ENCODE assay signal across 17 mouse cellular contexts in the genomic region with DNA sequence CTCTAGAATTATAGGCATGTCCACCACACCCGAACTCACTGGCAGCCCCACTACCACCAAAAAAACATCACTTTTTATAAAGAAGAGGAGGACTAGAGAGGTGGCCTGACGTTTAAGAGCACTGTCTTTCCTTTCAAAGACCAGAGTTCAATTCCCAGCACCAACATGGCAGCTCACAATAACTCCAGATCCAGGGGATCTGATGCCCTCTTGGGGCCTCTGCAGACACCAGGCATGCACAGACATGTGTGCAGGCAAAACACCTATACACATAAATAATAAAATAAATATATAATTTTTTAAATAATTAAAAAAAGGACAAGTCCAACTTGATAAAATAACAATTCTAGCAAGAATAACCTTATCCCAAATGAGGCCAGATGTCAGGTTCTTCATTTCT. TPM values are rescaled to one million over a fixed set of nuclear protein-coding genes. Genes with fewer than 3 reads are reported as not detected.
DNase-seq lines count a peak whose midpoint lies in the region; ATAC-seq lines count a peak whose summit lies in the region.
"Had no signal": no experiment of that assay in that cellular context is flagged by ENCODE, and none has a peak within 500 bp of the region (broad histone marks: within the 10 kb centered on the region; RNA-seq: fewer than 3 reads in every experiment).

No protein-coding gene starts in this region.

- peak; percentile 42; the same call in 1 of the 2 replicates for ATAC-seq in neural tube, embryonic 11.5 days (ENCODE audit: insufficient read depth, low FRiP score, low TSS enrichment)
- no peak for ATAC-seq in hindbrain, embryonic 13.5 days (ENCODE audit: low FRiP score)
- ATAC-seq in midbrain, embryonic 13.5 days, result no peak
- ATAC-seq in neural tube, embryonic 15.5 days (ENCODE audit: low FRiP score), result no peak
- ATAC-seq: Patski had no signal

- H3K27ac ChIP-seq in neural tube, embryonic 11.5 days (ENCODE audit: low read depth, low read length), result peak overlapping the region; percentile 76
- peak overlapping the region; percentile 87 for H3K27ac ChIP-seq in hindbrain, embryonic 13.5 days
- H3K27ac ChIP-seq in midbrain, embryonic 13.5 days, result peak overlapping the region; percentile 83
- H3K27ac ChIP-seq in neural tube, embryonic 15.5 days (replicated peaks), result peak overlapping the region; percentile 60
- no peak overlapping the region for H3K27ac ChIP-seq in limb, embryonic 10.5 days
- H3K27ac ChIP-seq: embryonic facial prominence, embryonic 15.5 days; heart, embryonic 15.5 days; liver, embryonic 15.5 days had no signal

- no peaks in the 10 kb centered on the region for H3K4me1 ChIP-seq in neural tube, embryonic 11.5 days (ENCODE audit: control insufficient read depth, insufficient read depth, low read length)
- H3K4me1 ChIP-seq in hindbrain, embryonic 13.5 days (replicated peaks), result peaks cover 7% of the 10 kb centered on the region
- peaks cover 7% of the 10 kb centered on the region; the same call in 1 of the 2 replicates for H3K4me1 ChIP-seq in midbrain, embryonic 13.5 days (replicated peaks)
- H3K4me1 ChIP-seq in neural tube, embryonic 15.5 days, result peaks cover 5% of the 10 kb centered on the region
- peaks cover 4% of the 10 kb centered on the region; the same call in 1 of the 2 replicates for H3K4me1 ChIP-seq in limb, embryonic 10.5 days
- H3K4me1 ChIP-seq: embryonic facial prominence, embryonic 15.5 days; heart, embryonic 15.5 days; liver, embryonic 15.5 days had no signal

- no peak overlapping the region for H3K9ac ChIP-seq in neural tube, embryonic 11.5 days (ENCODE audit: low read length)
- peak overlapping the region; percentile 63; the same call in 1 of the 2 replicates for H3K9ac ChIP-seq in hindbrain, embryonic 13.5 days
- H3K9ac ChIP-seq in midbrain, embryonic 13.5 days (replicated peaks), result no peak overlapping the region; the same call in 1 of the 2 replicates
- H3K9ac ChIP-seq in neural tube, embryonic 15.5 days (replicated peaks), result no peak overlapping the region
- H3K9ac ChIP-seq: embryonic facial prominence, embryonic 15.5 days; heart, embryonic 15.5 days; liver, embryonic 15.5 days had no signal

- H3K9me3 ChIP-seq in neural tube, embryonic 11.5 days (ENCODE audit: control insufficient read depth, low read length), result no peaks in the 10 kb centered on the region
- no peaks in the 10 kb centered on the region for H3K9me3 ChIP-seq in hindbrain, embryonic 13.5 days
- H3K9me3 ChIP-seq in midbrain, embryonic 13.5 days, result no peaks in the 10 kb centered on the region
- no peaks in the 10 kb centered on the region for H3K9me3 ChIP-seq in neural tube, embryonic 15.5 days (replicated peaks)
- H3K9me3 ChIP-seq in limb, embryonic 10.5 days (replicated peaks), result no peaks in the 10 kb centered on the region
- H3K9me3 ChIP-seq: embryonic facial prominence, embryonic 15.5 days; heart, embryonic 15.5 days; liver, embryonic 15.5 days had no signal

- H3K36me3 ChIP-seq in neural tube, embryonic 11.5 days (ENCODE audit: control insufficient read depth, insufficient read depth, low read length), result no peaks in the 10 kb centered on the region
- H3K36me3 ChIP-seq in hindbrain, embryonic 13.5 days, result no peaks in the 10 kb centered on the region
- H3K36me3 ChIP-seq in midbrain, embryonic 13.5 days, result no peaks in the 10 kb centered on the region
- H3K36me3 ChIP-seq in neural tube, embryonic 15.5 days, result no peaks in the 10 kb centered on the region
- H3K36me3 ChIP-seq in limb, embryonic 10.5 days, result no peaks in the 10 kb centered on the region
- H3K36me3 ChIP-seq: embryonic facial prominence, embryonic 15.5 days; heart, embryonic 15.5 days; liver, embryonic 15.5 days had no signal

- no peak overlapping the region for H3K4me2 ChIP-seq in neural tube, embryonic 11.5 days (ENCODE audit: low read depth)
- peak overlapping the region; percentile 40 for H3K4me2 ChIP-seq in hindbrain, embryonic 13.5 days
- peak overlapping the region; percentile 37; the same call in 1 of the 2 replicates for H3K4me2 ChIP-seq in midbrain, embryonic 13.5 days (replicated peaks)
- H3K4me2 ChIP-seq in neural tube, embryonic 15.5 days, result peak overlapping the region; percentile 46
- H3K4me2 ChIP-seq: embryonic facial prominence, embryonic 15.5 days; heart, embryonic 15.5 days; liver, embryonic 15.5 days had no signal

- WGBS in neural tube, embryonic 11.5 days, result 63% methylated on average over 2 of the region's 2 CpGs
- 79% methylated on average over 2 of the region's 2 CpGs for WGBS in hindbrain, embryonic 13.5 days
- WGBS in midbrain, embryonic 13.5 days, result 77% methylated on average over 2 of the region's 2 CpGs
- 73% methylated on average over 2 of the region's 2 CpGs for WGBS in neural tube, embryonic 15.5 days
- WGBS in limb, embryonic 10.5 days, result 78% methylated on average over 2 of the region's 2 CpGs

- no peak overlapping the region for H3K4me3 ChIP-seq in neural tube, embryonic 11.5 days (ENCODE audit: low read depth, low read length)
- no peak overlapping the region for H3K4me3 ChIP-seq in hindbrain, embryonic 13.5 days
- no peak overlapping the region for H3K4me3 ChIP-seq in midbrain, embryonic 13.5 days (replicated peaks)
- H3K4me3 ChIP-seq in neural tube, embryonic 15.5 days (replicated peaks), result no peak overlapping the region
- H3K4me3 ChIP-seq in limb, embryonic 10.5 days, result no peak overlapping the region
- H3K4me3 ChIP-seq: embryonic facial prominence, embryonic 15.5 days; heart, embryonic 15.5 days; liver, embryonic 15.5 days had no signal

- no peaks in the 10 kb centered on the region for H3K27me3 ChIP-seq in neural tube, embryonic 11.5 days (ENCODE audit: control insufficient read depth, insufficient read depth, low read length)
- H3K27me3 ChIP-seq in hindbrain, embryonic 13.5 days, result no peaks in the 10 kb centered on the region
- H3K27me3 ChIP-seq in midbrain, embryonic 13.5 days, result no peaks in the 10 kb centered on the region
- H3K27me3 ChIP-seq in neural tube, embryonic 15.5 days (replicated peaks), result no peaks in the 10 kb centered on the region
- 0 out of 2 replicates have a peak, but pooled peaks cover 4% of the 10 kb centered on the region for H3K27me3 ChIP-seq in limb, embryonic 10.5 days (ENCODE audit: low read depth, poor library complexity, severe bottlenecking)
- H3K27me3 ChIP-seq: embryonic facial prominence, embryonic 15.5 days; liver, embryonic 15.5 days; Patski had no signal

- DNase-seq in neural tube, embryonic 11.5 days (ENCODE audit: low spot score), result no peak
- DNase-seq in neural tube, embryonic 10.5 days (ENCODE audit: extremely low spot score, low spot score), result no peak
- DNase-seq in limb, embryonic 10.5 days (ENCODE audit: low spot score), result no peak
- no peak for DNase-seq in spleen, postnatal 14 days (ENCODE audit: low spot score in 2 of 2)
- DNase-seq: adrenal gland, postnatal 25 days; cerebellum, adult 9-11 months; heart, adult 18-20 months; kidney, adult 8-10 months; kidney, postnatal 4 days; lung, postnatal 10 days had no signal

RNA-seq across cellular contexts. Expression of a gene that starts 6.1 kb away (rescaled TPM):
- 16.7 and 16.9 TPM in 2 replicates for polyA plus RNA-seq in neural tube, embryonic 11.5 days (2014; fragmentation: Nextera tagmentation; extraction: Ambion mirVana)
- 17.6 and 18.6 TPM in 2 replicates for polyA plus RNA-seq in hindbrain, embryonic 13.5 days (2015; fragmentation: Nextera tagmentation; extraction: Ambion mirVana)
- 18.3 and 21.2 TPM in 2 replicates for polyA plus RNA-seq in midbrain, embryonic 13.5 days (2015; fragmentation: Nextera tagmentation; extraction: Ambion mirVana)
- polyA plus RNA-seq in neural tube, embryonic 15.5 days (2015; fragmentation: Nextera tagmentation; extraction: Ambion mirVana), result 12.7 and 13.2 TPM in 2 replicates
- 15.4 and 18.3 TPM in 2 replicates for polyA plus RNA-seq in limb, embryonic 10.5 days (2016; fragmentation: Nextera tagmentation; extraction: Ambion mirVana)
